Mouse (Mus musculus): ENCODE results near the gene Ptpn6.

The Ptpn6 gene

DNA sequence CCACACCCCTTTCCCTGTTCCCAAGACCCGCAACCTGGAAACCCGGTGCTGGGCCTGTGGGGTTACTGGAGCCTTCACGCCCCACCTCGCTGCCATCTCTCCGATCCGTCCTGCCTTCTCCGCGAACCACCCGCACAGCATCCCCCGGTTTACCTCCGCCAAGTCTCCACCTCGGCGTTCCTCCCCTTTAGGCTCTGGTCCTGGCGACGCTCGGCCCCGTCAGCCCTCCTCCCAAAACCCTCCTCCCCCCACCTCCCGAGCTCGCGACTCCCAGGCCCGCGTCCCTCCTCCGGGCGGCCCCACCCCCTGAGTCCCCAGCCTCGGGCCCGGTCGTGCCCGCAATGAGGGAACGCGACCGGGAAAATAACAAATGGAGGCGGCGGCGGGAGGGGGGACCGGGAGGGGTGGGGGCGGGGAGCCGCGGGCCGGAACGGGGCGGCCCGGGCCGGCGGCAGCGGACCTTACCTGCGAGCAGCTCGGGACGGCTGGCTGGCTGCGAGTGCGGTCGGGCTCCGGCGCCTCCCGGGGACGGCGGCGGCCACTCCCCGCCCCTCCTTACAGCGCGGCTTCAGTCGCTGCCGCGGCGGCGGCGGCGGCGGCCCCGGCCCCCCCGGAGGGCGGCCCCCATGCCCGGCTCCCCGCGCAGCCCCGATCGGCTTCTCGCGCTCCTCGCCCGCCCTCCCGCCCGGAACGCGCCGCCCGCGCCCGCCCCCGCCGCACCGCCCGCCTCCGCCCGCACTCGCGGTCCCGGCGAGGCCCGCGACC, 17.5 kb upstream of the Ptpn6 start, which contains the start of the genes Gm45234 and Atn1:
Gene Gm45234 (minus strand): TSS at position 191 of the 765 bp plus-strand sequence.
Gene Atn1 (minus strand): TSS at position 694 of the 765 bp plus-strand sequence.
- DNase-seq (ENCODE audit: low spot score in 2 of 2): peak; percentile 61 to 74

- DNase-seq (ENCODE audit: low spot score in 2 of 2): no peak
These were observed 16.8 kb upstream of the Ptpn6 start for GRCm38 (mm10) chr6:124755306-124755705.

- no peak for DNase-seq (ENCODE audit: low spot score in 2 of 2)
These were observed 15.3 kb upstream of the Ptpn6 start for GRCm38 (mm10) chr6:124753861-124754260.

GRCm38 (mm10) chr6:124750405-124750804, 11.9 kb upstream of the Ptpn6 start:
- DNase-seq (ENCODE audit: low spot score in 2 of 2): no peak

GRCm38 (mm10) chr6:124746654-124747632, 8.4 kb upstream of the Ptpn6 start:
- no peak for DNase-seq (ENCODE audit: low spot score in 2 of 2)

- no peak for DNase-seq (ENCODE audit: low spot score in 2 of 2)
These were observed 7.7 kb upstream of the Ptpn6 start for GRCm38 (mm10) chr6:124746296-124746605.

DNA sequence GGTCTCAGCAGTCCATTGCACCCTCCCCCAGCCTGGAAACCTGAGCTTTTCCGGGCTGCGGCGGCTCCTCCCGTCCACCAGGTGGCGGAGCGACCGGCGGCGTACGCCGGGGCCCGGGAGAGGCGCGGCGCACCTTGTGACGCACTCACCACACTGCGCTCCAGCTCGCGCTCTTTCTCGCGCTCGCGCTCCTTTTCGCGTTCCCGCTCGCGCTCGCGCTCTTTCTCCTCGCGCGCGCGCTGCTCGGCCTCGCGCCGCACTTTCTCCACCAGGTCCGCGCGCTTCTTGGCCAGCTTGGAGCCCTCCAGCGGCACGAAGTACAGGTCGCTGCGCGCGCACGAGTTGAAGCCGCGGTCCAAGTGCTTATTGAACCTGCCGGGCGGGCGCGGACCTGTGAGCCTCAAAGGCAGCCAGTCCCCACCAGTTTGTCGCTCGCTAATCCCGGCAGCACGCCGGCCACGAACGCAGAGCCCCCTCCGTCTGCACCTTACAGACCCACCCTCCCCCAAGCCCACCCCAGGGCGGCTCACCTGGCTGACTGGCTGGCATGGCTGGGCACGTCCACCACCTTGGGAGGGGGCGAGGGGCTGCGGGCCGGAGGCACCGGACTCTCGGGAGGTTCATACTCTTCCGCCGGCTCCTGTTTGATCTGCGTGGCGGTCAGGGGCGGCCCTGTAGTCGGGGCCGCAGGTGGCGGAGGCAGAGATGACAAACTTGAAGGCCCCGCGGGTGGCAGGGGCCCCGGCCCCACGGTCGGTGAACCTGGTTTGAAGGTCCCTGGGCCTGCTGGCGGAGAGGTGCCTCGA, 7.2 kb upstream of the Ptpn6 start:
- peak; percentile 91 to 93 for DNase-seq (ENCODE audit: low spot score in 2 of 2)

- no peak for DNase-seq (ENCODE audit: low spot score in 2 of 2)
These were observed 6.3 kb upstream of the Ptpn6 start for GRCm38 (mm10) chr6:124744755-124745321.

GRCm38 (mm10) chr6:124743647-124744046, 5.1 kb upstream of the Ptpn6 start:
- no peak for DNase-seq (ENCODE audit: low spot score in 2 of 2)

DNA sequence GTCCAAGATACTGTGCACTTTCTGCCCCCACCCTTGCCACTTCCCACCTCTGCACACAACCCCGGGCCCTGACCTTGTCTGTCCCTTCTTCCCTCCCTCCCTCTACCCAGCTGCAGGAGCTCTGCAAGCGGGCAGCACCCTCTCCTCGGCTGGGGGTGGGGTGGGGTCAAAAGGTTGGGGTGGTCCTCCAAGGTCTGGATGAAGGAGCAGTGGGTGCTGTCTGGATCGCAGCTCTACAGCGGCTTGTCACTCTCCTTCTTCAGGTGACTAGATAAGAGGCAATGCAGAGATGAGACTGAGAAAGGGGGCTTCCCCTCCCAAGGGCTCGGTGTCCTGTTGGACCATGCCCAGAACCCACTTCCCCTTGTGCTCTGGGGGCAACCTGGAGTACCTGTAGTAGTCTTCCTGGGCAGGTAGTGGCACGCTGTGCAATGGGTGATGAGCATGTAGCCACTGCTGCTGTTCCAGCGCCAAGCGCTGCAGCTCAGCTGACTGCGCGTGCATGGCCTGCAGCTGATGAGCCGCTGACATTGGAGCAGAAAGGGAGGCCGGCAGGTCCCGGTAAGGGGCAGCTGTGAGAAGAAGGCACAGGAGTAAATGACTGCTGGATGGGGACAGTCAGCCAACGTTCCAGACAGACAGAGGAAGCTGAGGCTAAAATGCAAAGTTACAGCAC, 4.5 kb upstream of the Ptpn6 start:
- no peak for DNase-seq (ENCODE audit: low spot score in 2 of 2)

DNA sequence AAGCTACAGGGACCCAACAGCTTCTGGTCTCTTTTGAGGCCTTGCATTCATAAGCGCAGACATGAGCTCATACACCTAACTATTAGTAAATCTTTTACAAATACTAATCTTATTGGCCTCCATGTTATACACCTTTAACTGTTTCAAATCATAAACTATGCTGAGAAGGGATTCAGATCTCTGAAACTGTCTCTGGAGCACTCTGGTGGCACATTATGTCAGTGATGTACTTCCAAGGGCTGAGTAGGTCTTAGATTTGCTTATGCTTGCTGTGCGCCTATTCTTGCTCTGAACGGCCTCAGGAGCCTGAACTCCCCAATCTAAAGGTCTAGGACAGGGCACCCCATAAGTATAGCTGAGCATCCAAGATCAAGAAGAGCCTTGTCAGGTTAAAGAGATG, 3.3 kb upstream of the Ptpn6 start:
- DNase-seq (ENCODE audit: low spot score in 2 of 2): no peak

- peak; percentile 92 to 94 for DNase-seq (ENCODE audit: low spot score in 2 of 2)
These were observed 2.6 kb upstream of the Ptpn6 start, which contains the start of gene Grcc10 for GRCm38 (mm10) chr6:124740888-124741761. Gene Grcc10, minus strand, starts transcription at chr6:124741374.

DNA sequence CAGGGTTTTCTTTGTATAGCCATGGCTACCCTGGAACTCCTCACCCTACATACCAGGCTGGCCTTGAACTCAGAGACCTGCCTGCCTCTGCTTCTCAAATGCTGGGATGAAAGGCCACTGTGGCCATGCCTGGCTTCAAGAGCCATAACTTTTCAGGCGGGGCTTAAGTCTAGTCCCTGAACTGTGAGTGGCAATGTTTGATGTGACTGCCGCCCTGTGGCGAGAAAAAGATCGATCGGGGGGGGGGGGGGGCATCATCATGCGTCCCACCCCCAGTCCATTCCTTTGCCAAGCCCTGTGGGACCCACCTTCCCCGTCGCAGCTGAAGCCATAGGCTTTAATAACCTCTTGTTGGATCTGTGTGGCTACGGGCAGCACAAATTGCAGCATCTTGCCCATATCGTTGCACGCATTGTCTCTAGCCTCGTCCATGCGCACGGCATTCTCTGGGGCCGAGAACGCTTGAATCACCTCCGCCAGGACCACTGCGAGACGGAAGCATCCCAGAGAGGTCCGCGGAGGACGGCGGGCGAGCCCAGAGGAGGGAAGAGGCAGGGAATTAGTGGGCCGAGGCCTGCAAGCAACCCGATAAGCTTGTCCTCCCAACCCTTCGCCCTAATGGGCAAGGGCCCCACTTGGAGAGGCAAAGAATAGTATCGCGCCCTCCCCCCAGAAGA, 1.8 kb upstream of the Ptpn6 start:
- DNase-seq (ENCODE audit: low spot score in 2 of 2): peak in 1 of 2 experiments; percentile 66

GRCm38 (mm10) chr6:124739231-124739796, 800 bp upstream of the Ptpn6 start:
- DNase-seq (ENCODE audit: low spot score in 2 of 2): no peak

GRCm38 (mm10) chr6:124737040-124737439, 1.5 kb downstream of the Ptpn6 start:
- DNase-seq (ENCODE audit: low spot score in 2 of 2): no peak

DNA sequence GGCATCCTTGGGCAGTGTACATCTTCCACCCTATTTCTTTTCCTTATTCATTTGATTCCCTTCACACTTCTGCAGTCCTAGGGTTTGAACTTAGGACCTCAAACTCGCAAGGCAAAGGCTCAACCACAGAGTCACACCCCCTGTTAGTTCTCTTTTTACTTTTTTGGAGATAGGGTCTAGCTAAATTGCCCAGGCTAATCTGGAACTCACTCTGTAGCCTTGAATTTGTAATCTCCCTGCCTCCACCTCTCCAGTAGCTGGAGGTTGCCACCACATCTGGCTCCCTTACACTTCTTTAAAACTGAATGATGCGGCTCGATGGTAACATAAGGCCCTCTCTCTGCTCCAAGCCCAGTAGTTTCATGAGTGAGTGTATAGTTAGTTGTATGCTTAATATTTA, 4.1 kb downstream of the Ptpn6 start:
- no peak for DNase-seq (ENCODE audit: low spot score in 2 of 2)

DNA sequence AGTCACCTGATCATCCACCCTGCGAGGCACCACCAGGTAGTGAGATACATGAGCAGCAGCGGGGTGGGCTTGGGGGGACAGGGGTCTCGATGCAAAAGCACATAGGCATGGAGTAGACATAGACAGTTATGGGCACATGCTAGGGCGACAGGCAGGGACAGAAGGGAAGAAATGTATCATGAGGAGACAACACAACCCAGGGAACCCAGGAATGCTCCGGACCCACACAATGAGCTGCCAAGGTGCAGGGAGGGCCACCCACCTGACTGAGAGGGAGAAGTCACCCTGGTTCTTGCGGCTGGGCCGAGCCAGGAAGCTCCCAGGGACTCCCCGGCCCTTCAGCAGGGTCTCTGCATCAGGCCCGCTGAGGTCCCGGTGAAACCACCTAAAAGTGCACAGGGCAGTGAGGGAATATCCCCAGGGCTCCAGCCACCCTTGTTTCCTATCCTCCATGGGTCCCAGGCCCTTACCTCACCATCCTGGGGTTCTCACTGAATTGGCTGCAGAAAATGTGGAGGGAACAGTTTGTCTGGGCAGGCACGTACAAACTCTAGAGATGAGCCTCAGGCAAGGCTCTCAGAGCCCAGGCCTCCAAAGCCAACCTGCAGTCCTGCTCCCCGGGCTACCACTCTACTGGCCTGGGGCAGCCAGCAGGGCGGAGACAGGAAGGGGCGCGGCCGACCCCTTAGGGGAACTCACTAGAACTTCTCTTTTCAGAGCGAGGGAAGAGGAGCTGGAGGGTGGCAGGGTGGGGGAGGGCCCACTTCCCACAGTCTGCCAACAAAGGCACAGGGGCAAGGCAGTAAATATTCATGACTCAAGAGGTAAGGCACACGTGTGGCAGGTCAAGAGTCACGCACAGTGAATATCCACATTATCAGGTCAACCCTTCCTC, 5.8 kb downstream of the Ptpn6 start:
- DNase-seq (ENCODE audit: low spot score in 2 of 2): peak in 1 of 2 experiments; percentile 44

- DNase-seq (ENCODE audit: low spot score in 2 of 2): no peak
These were observed 7.5 kb downstream of the Ptpn6 start for GRCm38 (mm10) chr6:124731038-124731437.
